Mouse (Mus musculus) thymus, adult 2 months (tissue): ENCODE results near the gene AC161166.1. TPM values are rescaled to one million over a fixed set of nuclear protein-coding genes. Genes with fewer than 3 reads are reported as not detected.

Source experiments
- DNase-seq: peaks from one replicate; pipeline ENCODE4 v3.0.0; 2021
- H3K27ac ChIP-seq: fragments of 200-500 bp; 2 replicates; pipeline ENCODE4 v1.5.1; 2012; ENCODE audit warnings: low read length, control low read depth; ENCODE audit not compliant: control insufficient read depth, insufficient read depth
- H3K27me3 ChIP-seq: fragments of 200-500 bp; 2 replicates; pipeline ENCODE4 v1.6.1; 2012; ENCODE audit warnings: mild to moderate bottlenecking, low read length, moderate library complexity, mixed read lengths; ENCODE audit not compliant: control insufficient read depth, insufficient read depth
- H3K36me3 ChIP-seq: fragments of 200-500 bp; 2 replicates; pipeline ENCODE4 v1.6.1; 2012; ENCODE audit warnings: mild to moderate bottlenecking, low read length, moderate library complexity; ENCODE audit not compliant: control insufficient read depth, insufficient read depth
- H3K4me1 ChIP-seq: fragments of 200-500 bp; replicated peaks from 2 replicates; pipeline ENCODE4 v1.6.1; 2012; ENCODE audit warnings: low read length; ENCODE audit not compliant: control insufficient read depth, insufficient read depth
- H3K4me3 ChIP-seq: fragments of 200-500 bp; 2 replicates; pipeline ENCODE4 v1.5.1; 2012; ENCODE audit warnings: mild to moderate bottlenecking, low read length, control low read depth, moderate library complexity; ENCODE audit not compliant: control insufficient read depth, insufficient read depth
- CTCF ChIP-seq: fragments of 200-500 bp; IDR thresholded peaks from 2 replicates; pipeline ENCODE4 v1.5.1; 2012; ENCODE audit warnings: mild to moderate bottlenecking, control low read depth, low read length, moderate library complexity, borderline replicate concordance; ENCODE audit not compliant: control insufficient read depth, poor library complexity, insufficient read depth; ENCODE audit errors: extremely low read depth
- POLR2A ChIP-seq: fragments of 200-500 bp; IDR thresholded peaks from 2 replicates; pipeline ENCODE4 v1.6.1; 2012; ENCODE audit warnings: mild to moderate bottlenecking, low read length, control low read depth, moderate library complexity; ENCODE audit not compliant: control insufficient read depth, poor library complexity, insufficient read depth; ENCODE audit errors: extremely low read depth
- WGBS: fragments of 180-500 bp; shearing (Covaris S2); methylation state at CpG from one replicate; pipeline ENCODE4 v1.1.7; 2018; 5-methylcytosine and 5-hydroxymethylcytosine counted together
- polyA plus RNA-seq: library from polyadenylated mRNA; depleted of rRNA; stranded (reverse); fragments of >200 nt; gene quantifications from 2 replicates; pipeline ENCODE4 v1.2.3, GENCODE M21; 2012

AC161166.1 gene
- polyA plus RNA-seq, 1 experiment: 0.08 TPM

GRCm38 (mm10) chr7:24480986-24481473, 31.2 kb downstream of the AC161166.1 start:
- Histone ChIP-seq H3K36me3 (no peaks in the 10 kb centered on the region), H3K4me1 (peaks cover 7% of the 10 kb centered on the region), H3K27me3 (peaks cover 11% of the 10 kb centered on the region; the same call in 1 of the 2 replicates), H3K27ac (no peak overlapping the region), H3K4me3 (peak overlapping the region; percentile 81)
- WGBS: 10% methylated on average over 14 of the region's 14 CpGs
- TF ChIP-seq POLR2A: no peak
- no peak for TF ChIP-seq CTCF
- no peak for DNase-seq

- no peak overlapping the region; the same call in 1 of the 2 replicates for H3K27ac ChIP-seq
- no peak overlapping the region for H3K4me3 ChIP-seq
- TF ChIP-seq POLR2A: no peak
- TF ChIP-seq CTCF: no peak
- peaks cover 7% of the 10 kb centered on the region for H3K4me1 ChIP-seq
- peaks cover 11% of the 10 kb centered on the region; the same call in 1 of the 2 replicates for H3K27me3 ChIP-seq
- no peaks in the 10 kb centered on the region for H3K36me3 ChIP-seq
- WGBS: 85% methylated on average over 18 of the region's 18 CpGs
- DNase-seq: no peak
Observed at GRCm38 (mm10) chr7:24480121-24480941, 31.9 kb downstream of the AC161166.1 start.

GRCm38 (mm10) chr7:24479685-24480084, 32.6 kb downstream of the AC161166.1 start:
- WGBS: 97% methylated on average over 2 of the region's 2 CpGs
- Histone ChIP-seq H3K36me3 (no peaks in the 10 kb centered on the region), H3K4me1 (peaks cover 7% of the 10 kb centered on the region), H3K27me3 (peaks cover 11% of the 10 kb centered on the region; the same call in 1 of the 2 replicates), H3K27ac (no peak overlapping the region), H3K4me3 (no peak overlapping the region)
- DNase-seq: no peak
- TF ChIP-seq CTCF (no peak), POLR2A (no peak)

- Histone ChIP-seq H3K4me3 (no peak overlapping the region), H3K27me3 (peaks cover 11% of the 10 kb centered on the region; the same call in 1 of the 2 replicates), H3K4me1 (peaks cover 7% of the 10 kb centered on the region), H3K36me3 (no peaks in the 10 kb centered on the region), H3K27ac (no peak overlapping the region)
- DNase-seq: no peak
- WGBS: 94% methylated on average over 5 of the region's 5 CpGs
- TF ChIP-seq CTCF (no peak), POLR2A (no peak)
Observed at GRCm38 (mm10) chr7:24478911-24479310, 33.3 kb downstream of the AC161166.1 start.

- TF ChIP-seq CTCF (no peak), POLR2A (no peak)
- H3K27me3 ChIP-seq: peaks cover 5% of the 10 kb centered on the region; the same call in 1 of the 2 replicates
- no peaks in the 10 kb centered on the region for H3K36me3 ChIP-seq
- H3K4me3 ChIP-seq: no peak overlapping the region
- H3K4me1 ChIP-seq: peaks cover 7% of the 10 kb centered on the region
- no peak overlapping the region for H3K27ac ChIP-seq
- 95% methylated on average over 7 of the region's 7 CpGs for WGBS
- DNase-seq: no peak
Observed at GRCm38 (mm10) chr7:24476856-24477255, 35.4 kb downstream of the AC161166.1 start.

- WGBS: 95% methylated on average over 8 of the region's 8 CpGs
- Histone ChIP-seq H3K4me3 (no peak overlapping the region), H3K27me3 (peaks cover 1% of the 10 kb centered on the region; the same call in 1 of the 2 replicates), H3K36me3 (no peaks in the 10 kb centered on the region), H3K4me1 (peaks cover 3% of the 10 kb centered on the region), H3K27ac (no peak overlapping the region)
- no peak for DNase-seq
- TF ChIP-seq CTCF (no peak), POLR2A (no peak)
Observed at GRCm38 (mm10) chr7:24476338-24476737, 35.9 kb downstream of the AC161166.1 start.
